Mouse (Mus musculus) c-Kit-positive CD71-negative TER-119-negative erythroid progenitor cells, embryonic 14.5 days (primary cell): ENCODE measurements around the gene Aff3.

Experiments used
- DNase-seq: peaks from one replicate; pipeline ENCODE4 v3.0.0-alpha.2; 2013; ENCODE audit warnings: low read depth

Gene Aff3

DNA sequence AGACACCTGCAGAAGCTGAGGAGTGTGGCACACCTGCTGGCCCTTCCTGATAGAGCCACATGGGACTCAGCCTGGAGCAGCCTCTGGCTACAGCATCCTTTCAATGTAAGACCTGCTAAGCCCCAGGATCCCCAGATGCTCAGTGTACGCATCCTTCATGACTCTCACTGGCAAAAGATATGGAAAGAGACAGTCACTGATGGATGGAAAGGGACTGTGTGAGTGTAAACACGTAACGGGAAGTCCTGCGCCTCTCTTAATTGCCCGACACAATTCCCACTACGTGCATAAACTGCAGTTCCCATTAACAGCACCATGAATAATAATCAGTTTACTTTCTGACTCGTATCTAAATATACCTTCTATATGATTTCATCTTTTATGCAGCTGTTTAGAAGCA, 275.2 kb downstream of the Aff3 start:
- DNase-seq: no peak

DNA sequence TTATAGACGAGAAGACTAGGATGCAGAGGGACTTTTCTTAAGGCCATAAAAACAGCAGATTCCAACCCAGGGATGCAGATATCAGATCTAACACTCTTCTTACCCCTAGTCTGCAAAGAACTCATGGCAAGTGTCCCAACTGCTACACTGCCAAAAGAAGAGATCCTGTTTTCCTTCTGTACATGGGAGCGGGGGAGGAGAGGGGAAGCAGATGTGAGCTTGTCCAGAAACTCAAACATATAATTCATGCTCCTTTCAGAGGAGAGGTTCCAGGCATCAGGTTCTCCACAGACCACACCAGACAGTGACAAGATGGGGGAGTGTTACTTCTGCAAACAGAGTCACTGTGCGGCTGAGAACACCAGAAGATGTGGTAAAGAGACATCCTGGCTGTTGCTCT, 276.3 kb downstream of the Aff3 start:
- no peak for DNase-seq

DNA sequence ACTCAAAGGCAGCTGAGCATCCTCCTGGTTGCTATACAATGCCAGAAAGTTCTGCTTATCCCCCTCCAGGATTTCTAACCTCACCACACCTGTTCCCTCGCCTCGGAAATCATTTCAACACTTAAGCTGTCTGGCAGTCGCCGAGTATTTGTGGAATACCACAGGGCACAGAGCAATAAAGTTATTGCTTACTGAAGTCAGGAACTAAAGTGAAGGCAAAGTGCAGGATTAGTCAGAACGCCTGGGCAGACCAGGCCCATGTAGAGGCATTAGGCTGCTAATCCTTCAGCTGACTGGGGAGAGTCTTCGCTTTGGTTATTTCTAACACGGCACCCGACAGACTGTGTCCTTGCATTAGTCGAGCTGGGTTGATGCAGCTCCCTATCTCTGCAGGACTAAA, 277.3 kb downstream of the Aff3 start:
- no peak for DNase-seq

DNA sequence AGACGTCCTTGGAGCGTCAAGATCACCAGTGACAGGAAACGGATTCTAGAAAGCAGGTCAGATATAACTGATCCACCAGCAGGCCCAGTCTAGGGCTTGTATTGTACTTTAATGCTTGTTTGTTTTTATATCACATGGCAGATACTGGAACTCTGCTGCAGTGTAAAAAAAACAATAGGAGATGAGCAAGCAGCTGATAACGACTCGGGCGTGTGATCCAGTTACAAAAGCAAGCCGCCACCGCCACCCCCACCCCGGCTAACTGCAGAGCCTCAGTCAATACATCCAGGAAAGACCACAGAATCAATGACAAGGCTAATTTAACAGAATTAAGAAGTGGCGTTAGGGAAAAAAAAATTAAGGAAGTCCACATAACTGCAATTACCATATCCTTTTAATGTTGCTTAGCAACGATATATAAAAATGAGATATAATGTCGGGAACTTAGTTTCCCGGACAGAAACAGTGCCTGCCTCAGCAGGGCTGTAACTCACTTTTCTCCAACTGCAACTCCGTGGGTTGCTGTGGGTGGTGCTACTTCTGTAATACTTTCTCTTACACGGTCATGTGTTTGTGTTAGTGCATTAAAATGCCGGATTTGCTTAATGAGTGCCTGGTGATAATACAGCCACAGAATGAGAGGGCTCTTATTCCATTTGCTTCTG, 280.2 kb downstream of the Aff3 start:
- no peak for DNase-seq

DNA sequence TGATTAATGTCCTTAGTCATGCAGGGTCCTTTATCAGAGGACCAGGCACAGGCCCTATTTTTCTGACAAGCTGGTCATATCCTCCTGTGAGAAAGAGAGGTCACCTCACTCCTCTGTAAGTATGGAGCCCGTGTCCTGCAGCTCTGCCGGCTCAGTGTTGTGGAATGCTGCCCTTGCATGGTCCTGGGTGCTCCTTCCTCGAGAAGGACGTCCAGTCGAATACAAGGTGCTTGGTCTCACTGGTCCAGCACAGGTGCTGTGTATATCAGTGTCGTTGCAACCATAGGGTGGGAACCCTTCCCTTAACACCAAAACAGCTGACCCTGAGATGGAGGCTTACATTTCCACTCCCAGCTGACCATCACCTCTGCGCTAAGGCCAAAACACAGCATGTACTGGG, 280.7 kb downstream of the Aff3 start:
- DNase-seq: no peak

DNA sequence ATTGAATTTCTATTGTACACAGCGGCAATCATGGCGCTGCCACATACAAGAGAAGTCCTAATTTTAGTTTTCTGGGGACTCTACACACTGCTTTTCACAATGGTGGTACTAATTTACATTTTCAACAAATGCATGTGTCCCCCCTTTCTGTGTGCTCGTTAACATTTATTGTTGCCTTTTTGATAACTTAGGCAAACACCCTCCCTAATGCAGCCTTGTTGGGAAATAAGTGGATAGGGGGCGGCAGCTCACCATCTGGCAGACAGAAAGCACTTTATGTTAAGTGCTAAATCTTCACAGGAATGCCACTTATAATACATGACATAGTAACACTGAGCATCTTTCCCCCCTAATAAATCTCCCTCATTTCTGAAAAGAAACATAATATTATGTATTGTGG, 282.1 kb downstream of the Aff3 start:
- no peak for DNase-seq

DNA sequence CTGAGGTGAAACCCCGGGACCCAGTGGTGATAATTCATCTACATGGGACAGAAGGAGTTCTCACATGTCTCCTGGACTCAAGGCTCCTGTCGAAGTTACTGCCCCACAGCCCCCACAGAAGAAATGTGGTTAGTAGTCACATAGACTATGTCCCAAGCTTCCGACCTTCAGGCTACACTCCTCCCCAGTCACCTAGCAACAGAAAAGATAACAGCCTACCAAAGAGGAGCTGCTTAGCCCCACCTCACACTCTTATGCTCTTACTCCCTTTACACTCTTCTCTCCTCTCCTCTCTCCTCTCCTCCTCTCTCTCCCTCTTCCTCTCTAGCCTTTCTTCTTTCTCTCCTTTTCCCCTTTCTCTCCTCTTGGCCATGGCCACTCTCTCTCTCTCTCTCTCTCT, 286.8 kb downstream of the Aff3 start:
- DNase-seq: no peak

DNA sequence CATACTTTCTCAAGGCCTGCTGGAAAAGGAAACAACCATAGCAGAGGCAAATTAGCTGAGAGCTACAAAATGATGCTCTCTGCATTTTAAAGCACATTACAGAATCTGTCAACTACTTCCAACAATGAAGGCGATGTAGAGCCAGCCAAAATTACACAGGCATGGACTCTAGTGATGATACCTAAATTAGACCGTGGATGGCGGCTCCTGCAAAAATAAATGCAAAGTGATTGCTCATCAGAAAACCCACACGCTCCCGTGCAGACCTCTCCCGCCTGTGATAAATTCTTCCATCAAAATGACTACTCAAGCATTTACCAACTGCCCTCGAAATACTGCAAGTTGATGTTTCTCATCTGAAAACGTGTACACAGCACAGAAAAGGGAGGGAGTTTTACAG, 295.6 kb downstream of the Aff3 start:
- no peak for DNase-seq

DNA sequence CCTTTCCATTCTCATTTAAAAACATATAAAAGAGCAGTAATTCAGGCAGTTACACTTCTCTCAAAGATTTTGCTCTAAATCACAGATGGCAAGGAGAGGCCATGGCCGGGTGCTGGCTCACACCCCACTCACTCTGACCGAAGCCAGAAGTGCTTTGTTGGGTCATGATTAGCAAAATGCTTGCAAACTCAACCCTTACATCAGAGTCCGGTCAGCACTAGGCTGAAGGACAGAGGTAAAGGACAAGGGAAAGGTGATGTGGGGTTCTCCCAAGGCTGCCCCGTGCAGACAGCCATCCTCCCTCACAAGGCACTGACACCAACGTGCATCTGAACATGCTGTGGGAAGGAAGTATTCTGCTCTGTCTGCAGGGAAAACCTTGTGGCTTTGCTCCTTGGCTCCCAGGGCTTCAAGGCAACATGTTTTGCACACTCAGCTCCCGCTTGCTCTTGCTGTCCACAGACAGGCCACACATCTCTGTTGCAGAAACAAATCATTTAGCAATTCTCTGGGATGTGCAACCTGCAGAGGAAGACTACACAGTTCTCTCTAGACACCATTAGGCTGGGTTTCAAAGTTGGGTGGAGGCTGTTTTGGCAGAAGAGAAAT, 296.6 kb downstream of the Aff3 start:
- DNase-seq: no peak

DNA sequence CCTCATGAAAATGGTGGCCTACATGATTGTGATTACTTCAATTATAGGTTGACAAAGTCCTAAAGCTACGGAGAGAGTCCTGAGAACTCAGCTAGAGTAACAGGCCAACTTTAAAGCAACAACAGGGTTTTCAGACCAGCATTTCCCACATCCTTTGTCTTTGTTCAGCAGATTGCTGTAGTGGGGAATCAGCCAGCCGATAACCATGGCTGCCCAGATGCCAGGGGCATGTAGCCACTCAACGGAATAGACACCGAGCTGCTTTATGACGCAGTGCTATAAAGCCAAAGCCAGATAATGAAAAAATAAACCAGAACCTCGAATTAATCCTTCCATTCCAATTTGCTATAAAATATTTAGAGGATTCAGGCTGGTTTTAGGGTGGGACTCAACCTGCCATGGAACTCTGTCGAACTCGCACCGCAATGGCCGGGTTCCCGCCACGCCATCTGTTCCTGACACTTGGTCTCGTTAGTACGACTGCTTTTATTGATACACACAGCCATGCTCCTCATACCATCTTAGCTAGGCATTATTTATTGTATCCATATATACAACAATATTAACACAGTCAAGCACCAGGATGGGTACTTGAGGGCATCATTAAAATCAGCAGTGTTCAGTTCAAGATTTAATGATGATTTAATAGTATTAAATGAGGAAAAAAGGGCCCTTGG, 297.2 kb downstream of the Aff3 start:
- no peak for DNase-seq

DNA sequence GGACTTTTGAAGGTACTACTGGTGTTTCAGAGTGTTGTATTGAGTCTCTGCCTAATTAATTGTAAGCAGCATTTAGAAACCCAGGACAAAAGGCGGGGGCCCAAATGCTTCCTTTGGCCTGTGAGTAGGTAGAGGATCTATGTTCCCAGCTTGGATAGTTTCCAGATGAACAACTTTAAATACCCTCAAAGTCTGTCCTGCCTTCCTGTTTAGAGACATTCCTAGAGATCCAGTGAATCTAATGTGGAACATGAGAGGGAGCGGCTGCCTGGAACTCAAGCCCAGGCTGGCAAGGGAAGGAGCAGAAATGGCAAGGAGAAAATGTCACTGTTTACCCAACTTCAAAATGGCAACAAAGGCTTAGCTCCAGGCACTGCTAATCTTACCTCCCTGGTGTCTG, 300.9 kb downstream of the Aff3 start:
- DNase-seq: no peak

DNA sequence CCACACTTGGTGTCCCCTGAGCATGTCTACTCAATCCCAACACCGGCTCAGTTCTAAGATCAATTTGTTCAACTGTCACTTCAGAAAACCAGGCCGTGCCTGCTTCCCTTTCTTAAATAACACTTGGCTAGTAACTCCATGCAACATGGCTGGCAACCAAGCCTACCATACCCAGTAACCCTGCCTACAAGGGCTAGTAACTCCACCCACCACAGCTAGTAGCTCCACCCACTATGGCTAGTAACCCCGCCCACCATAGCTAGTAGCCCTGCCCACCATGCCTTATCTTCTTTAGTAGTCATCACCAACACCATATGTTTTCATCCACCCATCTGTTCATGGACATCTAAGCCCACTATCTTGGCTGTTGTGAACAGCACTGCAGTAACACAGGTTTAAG, 302.5 kb downstream of the Aff3 start:
- no peak for DNase-seq

DNA sequence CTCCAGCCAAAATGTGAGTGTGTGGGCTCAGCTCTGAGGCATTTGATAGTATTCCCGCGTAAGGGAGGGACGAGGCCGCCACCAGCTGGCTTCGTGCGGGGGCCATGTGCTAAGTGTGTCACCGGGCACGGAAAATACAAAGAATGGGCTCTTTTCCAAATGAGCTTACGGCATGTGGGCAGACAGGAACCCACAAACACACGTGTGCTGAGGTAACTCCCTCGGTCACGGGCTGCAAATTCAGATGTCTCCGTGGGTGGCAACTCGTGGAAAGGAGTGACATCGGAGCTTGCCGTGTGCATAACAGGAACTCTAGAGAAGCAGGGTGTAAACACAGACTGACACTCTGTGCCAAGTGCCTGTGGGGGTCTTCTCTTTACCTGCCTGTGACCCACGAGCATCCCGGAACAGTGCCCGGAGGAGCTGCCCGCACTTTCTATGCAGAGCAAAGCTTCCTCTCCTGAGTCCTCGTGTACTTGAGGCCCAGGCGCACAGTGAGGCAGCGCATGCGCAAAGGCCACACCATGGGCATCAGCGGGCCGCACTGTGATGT, 305.9 kb downstream of the Aff3 start:
- DNase-seq: no peak

DNA sequence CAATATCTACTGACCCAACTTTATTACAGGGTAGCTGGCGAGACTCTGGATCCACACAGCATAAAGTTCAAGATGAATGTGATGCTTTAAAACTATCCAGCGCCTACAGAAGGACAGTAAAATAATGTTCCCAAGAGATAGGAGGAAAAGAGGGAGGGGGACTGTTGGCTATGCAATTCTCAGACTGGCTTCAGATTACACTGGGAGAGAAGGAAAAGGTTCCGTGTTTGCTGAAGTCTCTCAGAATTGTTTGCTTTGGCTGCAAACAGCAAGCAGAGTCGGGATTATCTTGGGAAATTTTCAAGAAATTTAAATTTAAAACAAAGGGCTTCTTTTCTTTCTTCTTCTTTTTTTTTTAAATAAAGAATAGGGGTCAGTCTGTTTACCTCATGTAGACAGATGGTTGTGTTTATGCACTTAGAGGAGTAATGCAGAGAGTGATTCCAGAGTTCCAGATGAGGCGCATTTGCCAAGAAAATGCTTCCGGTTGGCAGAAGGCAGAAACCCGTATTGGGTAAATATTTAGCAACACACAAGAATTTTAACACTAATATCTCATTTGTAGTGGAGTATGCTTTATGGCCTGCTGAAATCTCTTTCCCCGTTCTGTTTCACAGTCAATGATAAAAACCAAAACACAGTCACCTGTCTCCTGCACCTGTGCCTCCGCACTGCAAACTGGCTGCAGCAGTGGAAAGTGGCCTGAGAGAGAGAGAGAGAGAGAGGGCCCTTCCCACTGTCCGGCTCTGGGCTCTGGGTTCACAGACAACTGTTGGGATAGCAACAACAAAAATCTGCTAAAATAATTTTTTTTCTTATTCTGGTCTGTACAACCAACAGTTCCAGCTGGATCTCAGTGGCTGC, 306.6 kb downstream of the Aff3 start:
- no peak for DNase-seq

DNA sequence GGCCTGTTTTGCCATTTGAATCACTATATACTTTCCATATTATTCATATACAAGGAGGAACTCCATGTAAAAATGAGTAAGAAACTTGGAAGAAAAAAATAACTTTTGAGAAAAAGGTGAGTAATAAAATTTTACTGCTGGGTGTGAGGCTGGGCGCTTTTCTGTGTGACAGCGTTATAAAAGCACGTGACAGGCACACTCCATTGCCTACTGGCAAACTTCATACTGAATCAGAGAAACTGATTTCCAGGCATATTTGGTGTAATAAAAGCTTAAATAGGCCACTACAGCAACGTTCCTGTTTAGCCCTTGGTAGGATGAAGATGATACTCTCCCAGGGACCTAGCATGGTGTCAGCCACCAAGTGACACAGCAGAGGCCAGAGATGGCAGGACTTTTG, 310.2 kb downstream of the Aff3 start:
- DNase-seq: no peak

DNA sequence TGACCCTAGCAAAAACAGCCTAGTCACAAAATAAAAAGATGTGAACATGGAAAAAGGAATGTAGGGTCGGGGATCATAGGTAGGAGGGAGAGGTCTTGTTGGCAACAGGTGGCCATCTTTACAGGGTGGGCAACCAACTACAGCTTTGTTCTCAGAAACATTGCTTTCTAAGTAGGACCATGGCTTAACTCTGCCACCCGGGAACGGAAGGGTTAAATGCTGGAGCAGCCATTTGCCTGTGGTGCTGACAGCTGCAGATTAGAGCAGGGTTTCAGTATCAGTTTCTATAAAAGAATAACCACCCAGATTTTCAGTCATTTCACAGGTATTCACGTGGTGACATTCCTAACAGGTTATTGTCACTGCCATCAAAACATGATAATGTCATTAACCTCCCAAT, 317.4 kb downstream of the Aff3 start:
- DNase-seq: no peak

DNA sequence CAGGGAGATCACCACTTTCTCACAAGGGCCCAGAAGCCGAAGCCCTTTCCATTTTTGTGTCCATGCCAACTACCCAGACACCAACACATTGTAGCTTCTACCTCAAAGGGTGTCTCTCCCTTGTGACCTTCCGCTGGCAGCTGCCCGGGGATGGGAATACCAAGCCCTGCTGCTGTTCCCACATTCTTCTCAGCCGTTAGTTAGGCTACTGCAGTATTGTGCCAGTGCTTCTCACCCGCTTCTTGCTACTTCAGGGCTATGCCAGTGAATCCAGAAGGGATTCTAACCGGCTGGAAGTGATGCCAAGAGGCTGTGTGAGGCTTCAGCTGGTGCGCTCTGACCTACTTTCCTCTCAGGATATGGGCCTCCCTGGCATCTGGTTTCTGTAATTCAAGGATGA, 330.5 kb downstream of the Aff3 start:
- DNase-seq: no peak

DNA sequence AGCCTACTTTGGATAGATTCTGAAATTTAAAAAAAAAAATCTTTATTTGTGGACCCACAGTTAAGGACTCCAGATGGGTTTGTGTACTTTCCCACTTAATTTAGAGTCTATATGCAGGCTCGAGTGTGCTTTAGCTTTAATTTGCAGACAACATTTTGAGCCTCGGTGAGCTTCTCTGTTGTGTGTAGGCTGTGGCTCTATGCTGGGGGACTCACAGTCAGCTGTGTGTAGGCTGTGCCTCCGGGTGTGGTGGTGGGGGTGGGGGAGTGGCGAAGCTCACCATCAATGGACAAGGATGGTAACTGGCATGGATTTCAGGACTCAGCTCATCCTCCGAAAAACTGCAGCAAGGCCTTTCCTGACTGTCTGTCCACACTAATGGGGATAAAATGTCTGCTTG, 331.8 kb downstream of the Aff3 start:
- no peak for DNase-seq

DNA sequence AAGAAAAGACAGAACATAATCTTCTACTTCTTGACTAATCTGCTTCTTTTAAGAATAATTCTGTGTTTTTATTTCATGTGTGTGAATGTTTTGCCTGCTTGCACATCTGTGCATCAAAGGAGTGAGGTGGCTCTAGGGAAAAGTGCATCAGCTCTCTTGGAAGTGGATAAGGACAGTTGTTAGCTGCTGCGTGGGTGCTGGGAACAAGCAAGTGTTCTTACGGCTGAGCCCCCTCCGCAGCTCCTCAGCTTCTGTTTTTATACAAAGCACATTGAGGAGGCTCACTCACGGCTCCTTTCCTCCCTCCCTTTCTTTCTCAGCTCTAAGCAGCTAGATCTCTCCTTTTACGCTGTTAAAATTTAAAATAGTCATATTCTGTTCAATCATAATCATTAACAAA, 340.5 kb downstream of the Aff3 start:
- DNase-seq: no peak

DNA sequence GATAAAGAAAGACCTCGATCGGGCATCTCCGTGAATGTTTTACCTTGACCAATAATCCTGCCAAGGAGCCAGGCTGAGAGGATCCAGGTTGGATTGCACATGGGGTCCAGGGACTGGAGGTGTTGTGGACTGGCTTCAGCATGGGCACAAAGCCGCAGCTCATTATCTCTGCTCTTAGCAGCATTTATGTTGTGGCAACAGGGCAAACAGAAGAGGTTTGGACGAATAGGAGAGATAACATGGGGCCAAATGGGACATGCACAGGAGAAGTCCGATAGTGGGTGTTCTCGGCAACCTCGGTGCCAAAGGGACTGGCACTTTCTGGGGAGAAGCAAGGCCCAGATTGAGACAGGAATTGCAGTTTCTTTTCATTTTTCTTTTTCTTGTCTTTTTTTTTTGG, 342.9 kb downstream of the Aff3 start:
- no peak for DNase-seq

DNA sequence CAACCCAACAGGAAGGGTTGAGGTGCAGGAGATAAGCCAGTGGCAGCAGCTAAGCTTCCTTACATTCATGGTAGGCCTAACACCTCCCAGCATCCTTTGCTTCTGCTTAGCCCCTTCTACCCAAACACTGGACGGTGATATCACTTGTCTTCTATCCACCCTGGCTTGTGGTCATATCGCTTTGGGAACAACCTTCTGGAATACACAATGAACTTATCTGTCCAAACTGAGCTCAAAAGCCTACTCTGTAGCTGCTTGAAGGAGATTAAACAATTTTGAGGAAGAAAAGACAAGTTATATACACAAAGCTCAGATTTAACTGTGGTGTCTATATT, 343.8 kb downstream of the Aff3 start:
- no peak for DNase-seq

DNA sequence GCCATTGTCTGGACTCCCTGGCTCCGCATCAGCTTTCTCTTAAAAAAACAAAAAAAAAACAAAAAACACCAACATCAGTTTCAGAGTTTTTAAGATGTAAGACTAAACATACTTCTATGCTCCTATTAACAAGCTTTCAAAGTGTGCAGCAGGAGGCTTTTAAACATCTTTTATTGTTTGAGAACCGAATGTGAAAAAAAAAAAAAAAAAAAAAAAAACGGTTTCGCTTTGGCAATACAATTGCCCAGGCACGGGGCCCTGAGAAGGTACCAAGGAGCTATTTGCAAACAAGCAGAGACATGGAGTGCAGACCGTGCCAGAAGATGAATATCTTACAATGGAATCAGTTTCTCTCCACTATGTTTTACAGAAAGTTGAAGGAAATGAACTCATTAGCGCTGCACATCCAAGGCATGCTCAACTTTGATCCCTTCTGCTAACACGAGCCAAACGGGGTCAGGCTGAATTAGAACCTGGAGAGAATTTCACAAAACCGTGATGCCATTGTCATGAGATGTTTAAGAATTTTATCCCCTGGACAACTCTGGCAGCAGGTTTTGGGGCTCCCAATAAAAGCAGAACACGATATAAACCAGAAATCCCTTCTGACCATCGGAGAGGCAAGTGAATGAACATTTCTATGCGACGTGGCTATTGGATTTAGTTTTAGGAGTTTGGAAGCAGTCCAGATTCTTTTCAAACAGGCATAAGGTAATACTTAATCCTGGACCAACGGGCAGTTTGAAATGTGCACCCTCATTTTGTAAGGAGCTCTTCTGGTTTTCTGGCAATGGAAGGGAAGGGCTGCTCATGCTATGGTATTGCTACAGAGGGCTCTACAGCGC, 344.4 kb downstream of the Aff3 start:
- DNase-seq: no peak
